Mouse (Mus musculus): ENCODE measurements around the gene Aifm1.

DNA sequence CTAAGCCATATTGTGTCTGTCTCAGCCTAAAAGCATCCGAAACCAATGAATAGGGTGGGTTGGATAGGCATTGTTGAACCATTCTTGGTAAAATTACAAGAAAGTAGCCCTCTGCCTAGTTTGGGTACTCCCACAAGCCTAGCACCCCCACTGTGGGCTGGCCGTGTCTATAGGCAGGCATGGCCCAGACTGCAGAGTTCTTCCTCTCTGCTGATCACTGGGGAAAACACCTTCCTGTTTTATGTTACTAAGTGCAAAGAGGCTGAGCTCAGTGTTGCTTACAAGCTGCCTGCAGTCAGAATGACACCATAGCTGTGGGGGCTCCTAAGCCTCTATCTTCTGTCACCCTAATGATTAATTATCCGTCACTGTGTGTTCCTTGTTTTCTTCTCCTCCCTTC lies 10.1 kb upstream of the Aifm1 start:
- no peak for TF ChIP-seq EP300 (IDR thresholded peaks at IDR 0.05; ENCODE audit: low read depth)
- TF ChIP-seq CTCF (IDR thresholded peaks at IDR 0.05; ENCODE audit: low read depth) = no peak

All from heart, postnatal 0 days (tissue).